Mouse (Mus musculus): ENCODE results near the gene Zbtb46. TPM values are rescaled to one million over a fixed set of nuclear protein-coding genes. Genes with fewer than 3 reads are reported as not detected.

Gene Zbtb46
- total RNA-seq (2023): 0.76 TPM

DNA sequence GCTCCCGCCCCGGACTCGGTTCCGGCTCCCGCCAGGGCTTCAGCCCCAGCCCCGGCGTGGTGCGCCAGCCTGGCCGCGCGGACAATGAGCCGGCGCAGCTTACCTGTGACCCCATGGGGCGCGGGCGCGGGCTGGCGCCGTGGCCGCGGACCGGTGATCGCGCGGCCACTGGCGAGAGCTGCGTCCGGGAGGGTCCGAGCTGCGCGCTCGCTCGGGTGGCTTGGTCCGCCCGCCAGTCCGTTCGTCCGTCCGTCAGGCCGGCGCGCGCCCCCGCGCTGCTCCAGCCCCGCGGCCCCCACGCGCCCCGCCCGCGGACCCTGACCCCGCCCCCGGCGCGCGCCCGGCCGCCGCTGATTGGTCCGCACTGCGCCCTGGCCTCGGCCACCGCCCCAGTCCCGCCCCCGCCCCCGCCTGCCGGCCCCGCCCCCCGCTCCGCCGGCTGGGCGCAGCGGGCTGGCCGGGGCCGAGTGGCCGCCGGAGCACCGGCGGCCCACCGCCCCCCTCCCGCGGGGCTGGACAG is at the start of gene Zbtb46:
Gene Zbtb46, minus strand, starts transcription at position 274 of the 520 bp plus-strand sequence.

DNA sequence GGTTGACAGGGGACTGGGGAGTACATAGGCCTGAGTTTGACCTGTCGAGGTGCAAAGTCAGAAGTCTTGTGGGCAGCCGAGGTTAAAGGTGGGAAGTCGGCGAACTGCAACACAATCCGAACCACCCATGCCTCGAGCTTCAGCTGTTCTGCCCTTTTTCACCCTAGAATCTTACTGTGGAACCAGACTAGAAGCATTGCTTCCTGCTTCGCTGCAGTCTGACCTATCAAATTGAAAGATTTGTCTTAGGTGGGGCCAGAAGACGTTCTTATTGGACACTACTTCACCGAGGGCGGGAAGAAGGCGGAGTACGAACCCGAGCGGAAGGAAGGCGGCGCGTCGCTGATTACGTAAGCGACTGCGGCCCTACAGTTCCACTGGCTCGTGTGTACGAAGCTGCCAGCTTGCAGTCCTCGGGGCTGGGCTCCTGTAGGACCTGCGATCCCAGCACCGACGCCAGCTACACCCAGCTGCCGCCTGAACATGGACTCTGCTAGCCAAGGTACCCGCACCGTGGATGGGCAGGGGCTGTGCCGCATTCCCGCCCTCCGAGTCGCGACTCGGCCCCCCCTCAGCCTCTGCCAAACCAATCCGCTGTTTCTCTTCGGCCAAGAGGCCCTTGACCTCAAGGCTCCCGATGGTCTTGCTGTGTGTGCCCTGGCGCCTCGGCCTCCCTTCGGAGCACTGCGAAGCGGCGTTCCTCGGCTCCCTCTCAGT is 37.8 kb upstream of the Zbtb46 start, which contains the start of gene Tpd52l2:
Gene Tpd52l2, plus strand, starts transcription at position 312 of the 717 bp plus-strand sequence.

DNA sequence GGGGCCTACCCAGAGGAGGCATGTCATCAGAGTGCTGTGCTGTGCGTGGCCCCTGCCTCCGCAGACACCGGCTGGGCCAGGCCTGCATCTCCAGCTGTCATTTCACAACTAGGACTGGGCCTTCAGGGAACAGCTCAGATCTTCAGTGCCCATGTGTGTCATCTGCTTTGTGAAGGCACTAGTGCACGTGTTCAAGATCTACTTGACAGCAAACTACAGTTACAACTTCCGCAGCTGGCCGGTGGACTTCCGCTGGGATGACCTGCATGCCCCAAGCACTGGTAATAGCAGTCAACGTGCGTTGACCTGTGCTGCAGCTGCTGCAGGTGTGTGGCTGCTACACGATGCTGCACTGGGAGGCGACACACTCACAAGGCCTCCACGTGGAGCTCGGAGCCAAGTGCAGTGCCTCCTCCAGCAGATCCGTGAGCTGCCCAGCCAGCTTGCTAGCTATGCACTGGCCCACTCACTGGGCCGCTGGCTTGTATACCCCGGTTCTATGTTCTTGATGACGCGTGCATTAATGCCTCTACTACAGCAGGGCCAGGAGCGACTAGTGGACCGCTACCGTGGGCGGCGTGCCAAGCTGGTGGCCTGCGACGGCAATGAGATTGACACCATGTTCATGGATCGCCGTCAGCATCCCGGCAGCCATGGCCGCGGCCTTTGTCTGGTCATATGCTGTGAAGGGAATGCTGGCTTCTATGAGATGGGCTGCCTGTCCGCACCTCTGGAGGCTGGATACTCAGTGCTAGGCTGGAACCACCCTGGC is 34.1 kb upstream of the Zbtb46 start, which contains the start of gene Abhd16b:
Gene Abhd16b, plus strand, starts transcription at position 51 of the 772 bp plus-strand sequence.

DNA sequence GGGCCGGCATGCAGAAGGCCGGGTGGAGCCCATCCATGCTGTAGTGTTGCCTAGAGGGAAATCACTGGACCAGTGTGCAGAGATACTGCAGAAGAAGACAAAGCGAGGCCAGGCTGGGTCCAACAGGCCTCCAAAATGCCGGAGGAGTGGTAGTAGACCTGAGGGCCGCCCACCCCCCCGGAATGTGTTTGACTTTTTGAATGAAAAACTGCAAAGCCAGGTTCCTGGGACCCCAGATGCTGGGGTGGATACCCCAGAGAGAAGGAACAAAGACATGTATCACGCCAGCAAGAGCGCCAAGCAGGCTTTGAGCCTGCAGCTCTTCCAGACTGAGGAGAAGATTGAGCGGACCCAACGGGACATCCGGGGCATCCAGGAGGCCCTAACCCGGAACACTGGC is 79.4 kb downstream of the Zbtb46 start, which contains the start of gene Lime1:
Gene Lime1, plus strand, starts transcription at position 301 of the 400 bp plus-strand sequence.

DNA sequence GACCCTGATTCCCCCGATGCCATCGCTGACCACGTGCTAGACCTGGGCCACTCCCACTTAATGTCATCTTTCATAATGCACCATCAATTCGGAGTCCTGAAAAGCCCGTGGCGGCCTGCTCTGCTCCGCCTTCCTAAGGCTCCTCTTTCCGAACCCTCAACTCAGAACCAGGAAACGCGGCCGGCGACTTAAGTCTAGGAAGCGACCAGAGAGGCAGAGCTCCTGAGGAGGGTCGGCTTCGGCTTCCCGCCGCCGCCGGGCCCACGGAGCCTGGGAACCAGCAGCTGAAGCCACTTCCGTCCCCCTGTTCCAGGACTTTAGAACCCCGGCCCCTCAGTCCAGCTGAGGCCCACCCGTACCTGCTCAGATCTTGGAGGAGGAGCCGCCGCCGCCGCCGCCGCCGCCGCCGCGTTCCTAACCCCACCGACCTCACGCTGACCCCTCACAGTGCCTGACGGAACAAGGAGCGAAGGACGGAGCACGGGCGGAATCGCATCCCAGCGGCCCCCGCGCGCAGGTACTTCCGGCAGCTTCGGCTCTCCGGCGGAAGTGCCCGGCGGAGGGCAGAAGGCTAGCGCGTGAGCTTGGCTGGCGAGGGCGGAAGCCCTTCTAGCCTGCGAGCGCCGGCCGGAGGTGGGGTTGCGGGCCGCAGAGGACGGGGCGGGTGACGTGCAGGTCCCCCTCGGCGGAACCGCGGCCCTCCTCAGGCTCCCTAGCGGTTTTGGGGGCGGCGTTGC is 94.2 kb downstream of the Zbtb46 start, which contains the start of the genes Zgpat and Arfrp1:
Gene Zgpat, plus strand, starts transcription at position 69 of the 737 bp plus-strand sequence.
Gene Arfrp1, minus strand, starts transcription at position 545 of the 737 bp plus-strand sequence.

Other genes starting within 250 kb of the Zbtb46 start
- 0.79 TPM for gene Srms, start 246.2 kb downstream of the Zbtb46 start, total RNA-seq (2023)
- not detected for gene Fndc11, start 239.4 kb downstream of the Zbtb46 start, total RNA-seq (2023)
- gene Helz2, start 217.4 kb downstream of the Zbtb46 start, total RNA-seq (2023): 138 TPM
- gene Gmeb2, start 171.4 kb downstream of the Zbtb46 start, total RNA-seq (2023): 53.9 TPM
- not detected for gene Stmn3, start 144.9 kb downstream of the Zbtb46 start, total RNA-seq (2023)
- gene Rtel1, start 139.7 kb downstream of the Zbtb46 start, total RNA-seq (2023): 115 TPM
- gene Zgpat, start 94.5 kb downstream of the Zbtb46 start, total RNA-seq (2023): 102 TPM
- gene Arfrp1, start 94.0 kb downstream of the Zbtb46 start, total RNA-seq (2023): 82.0 TPM
- gene Lime1, start 79.3 kb downstream of the Zbtb46 start, total RNA-seq (2023): 214 TPM
- not detected for gene Abhd16b, start 33.8 kb upstream of the Zbtb46 start, total RNA-seq (2023)
- gene Tpd52l2, start 37.7 kb upstream of the Zbtb46 start, total RNA-seq (2023): 94.1 TPM
- 123 TPM for gene Dnajc5, start 61.1 kb upstream of the Zbtb46 start, total RNA-seq (2023)
- gene Uckl1, start 125.5 kb upstream of the Zbtb46 start, total RNA-seq (2023): 108 TPM
- gene Prpf6, start 132.4 kb upstream of the Zbtb46 start, total RNA-seq (2023): 60.9 TPM
- gene Zfp512b, start 133.4 kb upstream of the Zbtb46 start, total RNA-seq (2023): 62.2 TPM
- gene Samd10, start 139.8 kb upstream of the Zbtb46 start, total RNA-seq (2023): 10.6 TPM
- not detected for gene Gm29797, start 197.6 kb upstream of the Zbtb46 start, total RNA-seq (2023)
- not detected for gene Sox18, start 212.2 kb upstream of the Zbtb46 start, total RNA-seq (2023)
- 20.5 TPM for gene Tcea2, start 220.9 kb upstream of the Zbtb46 start, total RNA-seq (2023)
- gene Rgs19, start 234.6 kb upstream of the Zbtb46 start, total RNA-seq (2023): 90.7 TPM
- gene Lkaaear1, start 239.0 kb upstream of the Zbtb46 start, total RNA-seq (2023): not detected